Mouse (Mus musculus) MEL-GATA-1-ER (cell line): ENCODE measurements around the gene Natd1.

Experiments
- DNase-seq: peaks from one replicate; pipeline ENCODE4 v3.0.0-alpha.2; 2012; ENCODE audit warnings: low read depth; ENCODE audit errors: extremely low read depth

The Natd1 gene

DNA sequence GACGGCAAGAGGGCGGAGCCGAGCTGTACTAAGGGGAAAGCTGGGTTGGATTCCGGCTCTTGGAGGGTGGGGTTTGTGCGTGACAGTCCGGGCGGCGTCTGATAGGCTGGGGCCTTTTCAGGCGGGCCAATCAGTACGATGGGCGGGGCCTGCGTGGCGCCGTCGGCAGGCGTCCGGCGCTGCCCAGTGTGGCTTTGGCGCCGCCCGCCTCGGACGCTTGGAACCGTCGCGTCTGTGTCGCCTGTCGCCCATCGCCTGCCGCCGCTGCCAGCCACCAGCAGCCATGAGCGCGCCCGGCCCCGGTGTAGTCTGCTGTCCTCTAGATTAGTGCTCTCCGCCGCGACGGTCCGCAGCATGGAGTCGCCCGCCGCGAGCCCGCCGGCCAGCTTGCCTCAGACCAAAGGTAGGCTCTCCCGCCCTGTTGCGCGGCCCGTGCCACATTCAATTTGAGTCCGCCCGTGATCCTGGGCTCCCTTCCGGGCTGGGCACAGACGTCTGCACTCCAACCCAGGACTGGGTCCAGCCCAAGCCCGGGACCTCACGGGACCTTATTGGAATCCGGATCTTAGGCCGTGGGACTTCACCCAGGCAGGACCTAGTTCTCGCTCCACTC lies 17.4 kb upstream of the Natd1 start, which contains the start of gene Map2k3:
Map2k3 (plus strand) TSS at position 165 of the 613 bp plus-strand sequence.
- peak; percentile 87 for DNase-seq

DNA sequence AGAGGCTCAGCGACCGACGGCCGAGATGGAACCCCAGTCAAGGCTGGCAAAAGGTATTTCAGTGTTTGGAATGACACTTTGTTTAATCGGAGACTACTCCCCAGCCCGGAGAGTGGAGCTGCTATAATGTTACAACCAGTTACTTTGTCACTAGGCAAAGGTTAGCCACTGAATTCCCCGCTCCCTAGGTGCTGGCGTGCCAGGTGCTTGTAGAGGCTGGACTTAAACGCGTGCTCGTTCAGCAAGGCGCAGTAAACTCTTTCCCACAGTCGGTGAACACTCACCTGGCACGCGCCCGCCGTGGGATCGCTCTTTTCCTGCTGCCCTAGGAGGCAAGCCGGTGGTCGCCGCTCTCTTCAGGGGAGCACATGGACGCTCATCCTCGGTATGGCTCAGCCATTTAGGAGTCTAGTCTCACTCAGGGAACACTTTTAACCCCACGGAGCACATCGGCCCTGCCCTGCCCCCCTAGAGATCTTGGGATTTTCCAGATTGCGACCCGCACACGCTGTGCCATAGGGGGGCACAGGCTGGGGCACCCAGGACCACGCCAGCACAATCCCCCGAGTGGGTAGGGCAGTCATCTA lies 16.8 kb upstream of the Natd1 start:
- no peak for DNase-seq

DNA sequence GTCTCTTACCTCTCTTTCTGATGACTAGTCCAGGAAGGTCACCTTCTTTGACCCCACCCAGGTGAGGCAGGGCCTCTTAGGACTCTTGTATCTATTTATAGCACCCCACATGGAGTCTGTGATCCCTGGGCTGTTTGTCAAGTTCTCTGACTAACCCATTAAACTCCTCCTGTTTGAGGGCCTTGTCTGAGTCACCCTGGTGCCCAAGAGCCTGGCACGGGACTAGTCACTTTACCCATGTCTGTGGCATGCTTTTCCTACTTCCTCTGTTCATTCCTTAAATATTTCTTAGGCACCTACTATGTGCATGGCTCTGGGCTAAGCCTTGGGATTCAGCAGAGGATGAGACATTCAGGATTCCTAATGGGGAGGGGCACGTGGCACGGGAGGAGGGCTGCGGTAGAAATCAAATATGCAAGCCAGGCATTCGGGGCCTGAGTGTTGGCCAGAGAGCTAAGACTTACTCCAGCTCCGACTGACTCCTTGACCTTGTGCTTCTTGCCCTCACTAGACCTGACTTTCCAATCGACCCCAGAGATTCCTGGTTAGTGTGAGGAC lies 16.3 kb upstream of the Natd1 start:
- no peak for DNase-seq

DNA sequence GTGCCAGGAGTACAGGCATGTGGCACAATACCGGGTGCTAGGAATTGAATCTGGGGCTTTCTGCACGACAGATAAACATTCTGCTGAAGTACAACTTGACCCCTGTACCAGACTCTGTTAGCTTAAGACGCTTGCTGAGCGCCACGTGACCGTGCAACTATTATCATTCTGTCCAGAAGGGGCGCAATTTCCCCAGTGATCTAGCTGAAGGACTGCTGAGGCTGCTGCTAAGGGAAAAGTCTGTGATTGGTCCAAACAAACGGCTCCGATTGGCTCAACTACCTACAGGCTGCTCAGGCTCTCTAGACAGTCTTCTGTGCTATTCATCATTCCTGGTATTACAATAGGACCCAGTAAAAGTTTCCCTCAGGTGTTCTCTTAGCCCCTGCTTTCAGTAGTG lies 12.7 kb upstream of the Natd1 start:
- DNase-seq, result peak; percentile 86

DNA sequence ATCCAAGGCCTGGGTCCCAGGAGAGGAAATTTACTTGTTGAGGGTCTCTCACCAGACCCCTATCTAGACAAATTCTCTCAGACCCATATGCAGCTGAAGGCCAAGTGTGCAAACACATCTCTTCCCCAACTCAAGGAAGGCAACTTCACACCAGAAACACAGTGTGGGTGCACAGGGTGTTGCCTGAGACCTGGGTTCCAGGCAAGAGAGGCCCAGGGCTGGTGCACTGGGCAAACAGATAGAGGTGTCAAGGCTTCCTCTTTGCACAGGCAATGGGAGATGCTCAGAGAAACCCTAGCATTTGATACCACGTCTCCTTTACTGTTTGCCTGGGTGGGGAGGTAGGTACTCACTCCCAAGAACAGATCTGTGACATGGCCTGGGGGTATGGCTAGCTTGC lies 10.4 kb upstream of the Natd1 start:
- no peak for DNase-seq

DNA sequence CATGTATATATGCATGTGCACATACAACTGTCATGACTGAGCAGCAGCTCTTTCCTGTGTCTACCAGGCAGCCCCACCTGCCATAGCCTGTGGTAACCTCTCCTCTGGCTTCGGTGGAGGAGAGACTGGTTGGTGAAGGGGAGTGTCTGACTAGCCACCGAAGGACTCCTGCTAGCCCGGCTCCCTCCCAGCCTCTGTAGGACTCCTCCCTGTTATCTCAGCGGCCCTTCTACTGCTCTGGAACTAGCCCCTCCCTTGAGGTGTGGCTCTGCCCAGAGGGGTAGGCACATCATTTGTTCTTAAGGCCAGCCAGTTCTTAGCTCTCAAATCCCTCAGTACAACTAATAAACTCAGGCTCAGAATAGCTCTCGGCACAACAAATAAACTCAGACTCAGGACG lies 9.9 kb upstream of the Natd1 start:
- DNase-seq, result peak; percentile 60

DNA sequence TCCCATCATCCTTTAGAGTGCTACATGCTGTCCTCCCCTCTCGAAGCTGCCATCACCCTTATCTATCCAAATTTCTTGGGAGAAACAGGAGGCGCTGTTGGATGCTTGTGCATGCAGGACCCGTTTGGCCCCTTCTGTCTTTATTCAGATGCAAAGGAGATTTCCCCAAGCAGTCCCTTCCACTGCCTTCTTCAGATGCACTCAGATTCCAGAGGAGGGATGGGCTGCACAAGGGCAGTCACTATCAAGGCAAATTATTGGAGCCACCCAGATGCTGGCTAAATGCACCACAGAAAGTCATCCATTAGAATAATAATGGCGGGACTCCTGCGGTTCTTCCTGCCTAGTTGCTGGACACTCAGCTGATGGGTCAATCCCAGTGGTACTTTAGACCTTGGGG lies 8.4 kb upstream of the Natd1 start:
- no peak for DNase-seq

DNA sequence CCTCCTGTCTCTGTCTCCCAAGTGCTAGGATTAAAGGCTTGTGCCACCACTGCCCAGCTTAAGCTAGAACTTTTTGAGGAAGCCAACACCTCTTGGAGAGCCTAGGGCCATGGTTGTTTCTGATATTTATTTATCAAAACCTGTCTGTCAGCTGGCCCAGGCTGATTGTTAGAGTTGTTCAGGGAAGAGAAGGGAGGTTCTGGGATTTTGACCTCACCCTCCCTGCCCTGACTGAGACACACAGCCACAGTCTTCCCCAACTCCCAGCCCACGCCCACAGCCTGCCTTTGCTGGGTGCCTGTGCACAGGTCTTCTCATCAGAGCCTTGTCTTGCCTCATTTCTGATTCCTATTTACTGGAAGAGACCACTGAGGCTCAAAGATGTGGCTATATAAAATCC lies 7.6 kb upstream of the Natd1 start:
- DNase-seq, result no peak

DNA sequence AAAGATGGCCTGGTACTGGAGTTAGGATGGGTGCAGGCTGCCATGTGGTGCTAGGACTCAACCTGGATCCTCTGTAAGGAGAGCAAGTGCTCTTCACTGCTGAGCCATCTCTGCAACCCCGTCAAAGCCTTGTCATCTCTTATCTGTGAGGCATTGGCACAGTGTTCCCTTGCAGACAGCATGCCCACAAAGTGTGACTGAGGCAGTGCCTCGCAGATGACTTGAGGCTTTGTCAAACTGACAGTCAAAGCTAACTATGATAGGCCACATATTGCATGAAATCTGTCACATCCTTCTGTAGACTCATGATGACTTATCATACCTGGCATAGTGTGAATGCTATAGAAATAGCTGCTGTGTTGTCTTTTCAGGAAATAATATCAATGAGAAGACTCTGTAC lies 5.5 kb upstream of the Natd1 start:
- no peak for DNase-seq

DNA sequence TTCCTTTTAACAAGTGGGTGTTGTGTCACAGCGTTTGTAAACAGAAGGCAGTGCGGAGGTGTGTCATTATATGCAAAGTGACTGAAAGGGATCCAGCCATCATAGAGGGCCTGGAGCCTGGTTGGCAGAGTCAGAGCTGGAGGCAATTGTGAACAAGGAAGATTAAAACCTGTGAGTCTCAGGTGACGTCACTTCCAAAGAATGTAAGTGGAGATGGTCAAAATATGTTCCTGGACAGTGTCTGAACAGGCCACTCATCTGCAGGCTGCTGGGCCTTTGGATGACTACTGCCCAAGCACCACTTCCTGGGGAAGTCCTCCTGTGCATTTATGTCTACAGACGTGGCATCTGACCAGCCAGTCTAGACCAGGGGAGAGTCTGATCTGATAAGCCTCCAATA lies 651 bp upstream of the Natd1 start:
- no peak for DNase-seq

DNA sequence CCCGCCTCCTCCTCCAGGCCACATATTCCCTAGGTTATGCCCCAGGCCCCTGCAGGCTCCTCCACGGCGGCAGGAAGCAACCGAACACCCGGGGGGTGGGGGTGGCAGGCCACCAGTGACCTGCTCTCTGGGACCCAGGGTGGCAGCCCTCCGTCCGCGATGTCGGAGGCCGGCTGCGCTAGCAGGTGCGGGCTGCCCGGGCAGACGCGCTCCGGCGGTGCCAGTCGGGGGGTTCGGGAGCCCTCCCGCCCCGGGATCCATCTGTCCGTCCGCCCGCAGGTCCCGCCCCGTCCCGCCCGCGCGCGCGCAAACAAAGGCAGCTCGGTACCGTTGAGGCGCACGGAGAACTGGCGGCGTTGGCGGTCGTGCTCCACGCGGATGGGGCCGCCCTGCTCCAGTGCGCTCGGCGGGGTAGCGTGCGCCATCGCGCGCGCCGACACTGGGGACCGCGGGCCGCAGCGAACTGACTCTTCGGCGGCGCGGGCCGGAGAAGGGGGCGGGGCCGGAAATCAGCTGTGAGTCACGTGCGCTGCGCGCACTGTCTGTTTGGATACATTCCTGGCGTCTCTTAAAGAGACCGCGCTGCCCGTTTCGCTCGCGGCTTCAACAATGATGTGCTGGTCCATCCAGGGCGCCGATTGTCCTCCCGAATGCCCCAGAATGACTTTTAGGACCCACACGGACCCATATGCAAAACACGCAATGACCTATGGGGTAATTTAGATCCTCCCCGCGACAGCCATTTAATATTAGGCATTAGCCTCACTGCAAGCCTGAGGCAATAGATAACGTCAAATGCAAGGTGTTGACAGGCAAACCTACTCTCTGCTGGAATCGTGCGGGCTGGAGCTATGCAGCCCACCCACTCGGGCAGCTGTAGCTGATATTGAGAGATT lies 1.0 kb downstream of the Natd1 start:
- peak; percentile 83 for DNase-seq

DNA sequence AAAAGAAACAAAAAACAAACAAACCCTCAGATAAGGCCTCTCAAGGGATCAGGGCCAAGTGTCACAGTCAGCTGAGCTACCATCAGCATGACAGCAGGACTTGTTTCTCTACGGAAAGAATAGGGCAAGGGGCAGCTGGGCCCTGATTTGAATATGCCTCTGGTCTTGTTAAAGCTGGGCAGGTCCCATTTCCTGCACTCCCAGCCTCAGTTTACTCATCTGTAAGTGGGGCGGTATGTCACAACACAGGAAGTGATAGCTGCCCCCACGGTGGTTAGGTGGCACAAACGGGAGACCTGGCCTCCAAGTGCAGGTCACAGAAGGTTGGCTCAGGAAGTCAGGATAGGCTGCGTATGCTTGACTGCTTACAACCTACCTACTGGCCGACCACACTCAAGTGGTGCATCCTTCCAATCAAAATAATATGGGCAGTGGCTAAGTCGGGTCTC lies 2.0 kb downstream of the Natd1 start:
- no peak for DNase-seq

DNA sequence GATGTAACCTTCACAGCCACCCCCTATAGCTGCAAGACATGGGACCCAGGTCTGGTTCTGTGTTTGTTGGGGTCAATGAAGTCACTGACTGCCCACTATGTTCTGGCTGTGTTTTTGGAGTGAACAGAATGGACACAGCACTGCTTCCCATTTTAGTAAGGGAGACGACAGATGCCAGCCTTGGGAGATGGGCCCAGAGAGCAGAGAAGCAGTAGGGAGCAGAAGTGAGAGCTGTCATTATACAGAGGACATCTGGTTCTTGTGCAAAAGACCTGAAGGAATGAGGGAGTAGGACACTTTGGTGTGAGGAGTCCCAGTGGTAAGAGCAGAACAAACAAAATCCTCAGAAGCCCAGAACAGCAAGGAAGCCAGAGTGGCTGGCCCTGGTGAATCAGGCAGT lies 4.9 kb downstream of the Natd1 start:
- no peak for DNase-seq

DNA sequence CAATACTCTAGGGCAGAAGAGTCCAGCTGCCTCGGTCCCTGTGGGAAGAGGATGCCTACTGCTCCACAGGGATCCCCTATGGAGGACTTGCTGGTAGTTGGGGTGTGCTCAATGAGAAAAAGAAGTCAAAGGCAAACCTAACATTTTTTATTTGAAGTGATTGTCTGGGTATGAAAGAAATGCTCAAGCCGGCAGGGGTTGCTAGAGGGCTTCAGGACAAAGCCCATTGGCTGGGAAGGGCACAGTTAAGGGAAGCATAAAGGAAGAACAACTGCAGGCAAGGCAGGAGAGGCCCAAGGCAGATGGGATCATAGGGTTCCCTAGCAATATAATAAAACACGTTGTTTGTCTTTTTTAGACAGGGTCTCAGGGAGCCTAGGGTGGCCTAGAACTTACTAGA lies 6.5 kb downstream of the Natd1 start:
- DNase-seq, result no peak

DNA sequence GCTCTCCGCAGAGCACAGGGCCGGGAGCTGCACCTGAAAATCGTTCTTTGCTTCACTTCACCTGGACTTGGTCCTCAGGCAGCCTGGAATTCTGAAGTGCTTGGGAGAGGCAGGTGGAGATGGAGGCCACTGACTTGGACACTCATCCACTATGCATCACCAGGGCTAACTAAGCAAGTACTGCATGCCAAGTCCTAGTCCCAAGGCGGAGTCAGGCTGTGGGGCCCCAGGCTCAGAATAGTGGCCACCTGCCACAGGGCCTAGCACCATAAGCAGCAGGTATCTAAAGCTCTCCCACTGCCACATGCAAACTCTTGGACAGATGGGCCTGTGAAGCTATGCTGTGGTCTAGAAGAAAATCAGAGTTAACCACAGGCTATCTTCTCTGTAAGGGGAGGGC lies 8.1 kb downstream of the Natd1 start:
- no peak for DNase-seq

DNA sequence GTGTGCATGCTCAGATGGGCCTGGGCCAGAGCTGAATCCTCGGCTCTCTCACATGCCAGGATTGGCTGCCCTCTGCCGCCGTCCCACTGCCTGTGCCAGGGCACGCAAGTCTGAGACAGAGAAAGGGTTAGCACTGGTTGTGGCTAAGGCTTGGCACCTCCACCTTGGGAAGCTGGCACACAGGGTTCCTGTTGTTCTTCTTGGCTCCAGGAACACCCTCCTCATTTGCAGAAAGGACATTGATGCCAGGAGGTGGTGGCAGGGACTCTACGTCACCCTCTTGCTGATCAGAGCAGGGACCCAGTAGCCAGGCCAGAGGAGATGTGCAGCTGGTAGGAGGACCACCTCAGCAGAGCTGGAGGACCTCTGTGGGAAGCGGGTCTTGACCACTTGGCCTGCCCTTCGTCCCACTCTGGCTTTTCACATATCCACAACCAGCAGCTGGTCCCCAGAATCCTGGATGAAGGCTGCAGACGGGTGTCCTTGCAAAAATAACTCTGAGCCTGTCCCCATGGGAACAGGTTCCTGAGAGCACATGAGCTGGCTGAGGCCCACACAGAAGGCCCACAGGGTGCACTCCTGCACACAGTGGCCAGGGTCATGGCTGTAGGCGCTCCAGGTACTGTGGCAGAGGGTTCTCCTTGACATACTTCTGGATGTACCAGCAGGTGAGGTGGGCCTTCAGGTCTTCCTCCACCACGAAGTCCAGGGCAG lies 9.0 kb downstream of the Natd1 start:
- DNase-seq, result no peak

DNA sequence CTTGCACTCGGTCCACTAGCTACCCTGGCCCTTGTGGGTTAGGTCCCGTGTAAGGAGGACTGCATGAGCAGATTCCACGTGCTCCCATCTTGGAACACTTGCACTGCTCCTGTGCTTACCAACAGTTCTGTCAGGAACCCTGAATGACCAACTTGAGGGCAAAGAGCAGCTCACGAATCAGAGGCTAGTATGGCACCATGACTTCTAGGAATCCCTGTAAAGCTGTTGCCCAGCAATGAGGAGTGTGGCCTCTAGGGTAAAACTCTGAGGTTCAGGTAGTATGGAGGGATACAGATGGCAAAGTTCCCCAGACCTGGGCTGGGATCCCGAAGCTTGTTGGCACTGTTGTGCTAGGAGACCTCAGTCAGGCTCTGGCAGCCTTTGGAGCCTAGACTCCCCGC lies 10.9 kb downstream of the Natd1 start:
- no peak for DNase-seq

DNA sequence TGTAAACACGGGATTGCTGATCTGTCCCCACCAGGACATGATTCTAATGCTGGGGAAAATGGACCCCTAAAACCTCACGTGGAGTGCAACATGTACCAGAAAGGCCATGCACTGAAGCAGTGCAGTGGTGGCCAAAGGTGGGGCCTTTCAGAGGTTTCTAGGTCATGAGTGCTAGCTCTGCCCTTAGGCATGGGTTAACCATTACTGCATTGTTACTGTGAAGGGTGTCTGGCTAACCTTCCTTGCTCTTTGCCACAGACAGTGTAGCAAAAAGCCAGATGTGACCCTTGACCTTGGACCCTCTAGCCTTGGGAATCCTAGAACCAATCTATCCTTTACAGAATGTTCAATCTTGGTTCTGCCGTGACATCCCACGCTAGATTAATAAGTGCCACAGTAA lies 12.1 kb downstream of the Natd1 start:
- DNase-seq, result no peak

DNA sequence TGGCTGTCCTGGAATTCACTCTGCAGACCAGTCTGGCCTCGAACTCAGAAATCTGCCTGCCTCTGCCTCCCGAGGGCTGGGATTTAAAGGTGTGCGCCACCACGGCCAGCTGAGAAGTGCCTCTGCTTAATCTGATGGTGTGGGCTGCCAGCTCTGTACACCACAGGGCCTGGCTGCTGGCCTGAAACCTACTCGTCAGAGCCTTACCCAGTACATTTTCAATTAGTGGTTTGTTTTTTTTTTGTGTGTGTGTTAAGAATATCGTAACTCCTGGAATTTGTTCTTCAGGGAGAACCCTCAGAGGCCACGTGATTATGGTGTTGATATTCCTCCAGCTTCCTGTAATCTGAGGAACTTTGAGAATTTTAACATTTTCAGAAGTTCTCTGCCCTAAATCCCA lies 12.5 kb downstream of the Natd1 start:
- no peak for DNase-seq

DNA sequence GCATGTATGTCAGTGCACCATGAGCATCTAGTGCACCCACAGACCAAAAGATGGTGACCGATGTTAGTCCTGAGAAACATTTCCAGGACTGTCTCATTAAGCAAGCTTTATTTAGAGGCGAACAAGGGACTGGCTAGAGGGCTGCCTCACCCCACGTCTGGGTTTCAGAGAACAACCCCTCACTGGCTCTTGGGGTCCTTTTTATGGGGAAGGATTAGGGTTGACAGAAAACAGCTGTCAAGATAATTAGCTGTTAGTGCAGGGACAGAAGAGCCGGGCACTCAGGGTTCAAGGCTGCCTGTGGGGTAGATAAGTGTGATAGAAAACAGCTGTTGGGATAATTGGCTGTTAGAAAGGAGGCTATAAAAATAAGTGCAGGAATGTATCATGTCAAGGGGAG lies 18.6 kb downstream of the Natd1 start:
- no peak for DNase-seq

DNA sequence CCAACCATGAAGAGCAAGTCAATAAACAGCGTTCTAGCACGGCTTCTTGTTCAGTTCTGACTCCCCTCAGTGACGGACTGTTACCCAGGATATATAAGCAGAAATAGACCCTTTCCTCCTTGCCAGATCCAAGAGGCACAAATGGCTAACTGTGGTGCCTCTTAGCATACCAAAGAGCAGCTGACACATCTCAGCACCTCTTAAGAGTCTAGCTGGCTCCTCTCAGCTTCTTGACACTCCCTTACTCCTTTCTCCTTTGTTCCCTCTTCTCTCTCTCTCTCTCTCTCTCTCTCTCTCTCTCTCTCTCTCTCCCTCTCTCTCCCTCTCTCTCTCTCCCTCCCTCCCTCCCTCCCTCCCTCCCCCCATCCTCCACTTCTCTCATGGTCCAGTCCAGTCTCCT lies 23.8 kb downstream of the Natd1 start:
- no peak for DNase-seq

DNA sequence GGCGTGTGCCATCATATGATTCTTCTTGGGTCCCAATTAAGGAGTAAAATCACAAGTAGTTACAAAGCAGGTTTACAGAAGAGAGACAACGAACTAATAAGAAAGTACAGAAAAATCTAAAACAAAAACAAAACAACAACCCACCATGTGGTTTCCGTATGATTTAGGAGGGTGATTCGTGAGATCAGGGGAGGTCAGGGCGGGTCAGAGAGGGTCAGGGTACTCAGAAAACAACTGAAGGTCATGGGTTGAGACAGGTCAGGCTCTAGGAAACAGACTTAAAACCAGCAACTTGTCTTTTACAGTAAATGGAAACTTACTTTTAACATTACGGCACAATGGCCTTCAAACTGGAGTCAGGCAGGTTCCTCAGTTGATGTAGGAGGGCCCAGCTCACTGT lies 24.3 kb downstream of the Natd1 start:
- no peak for DNase-seq
